Mouse (Mus musculus): ENCODE results near the gene Cdc42bpg.

GRCm38 (mm10) chr19:6346661-6347060, 40.4 kb downstream of the Cdc42bpg start:
- TF ChIP-seq CTCF (conservative IDR thresholded peaks at IDR 0.05; ENCODE audit: low read length) (no peak), POU5F1 (IDR thresholded peaks at IDR 0.05; ENCODE audit: borderline replicate concordance, low read length) (no peak), NANOG (IDR thresholded peaks at IDR 0.05; ENCODE audit: borderline replicate concordance, low read length) (no peak)

Data from E14TG2a.4 (cell line).